Mouse (Mus musculus) midbrain, embryonic 10.5 days (tissue): ENCODE measurements at regions not wholly inside any gene's neighbourhood (a gene's known extent, or its start where the extent isn't known, plus 50 kb on each side); places are given as distances from the start of the nearest gene placed in this dataset.

Experiments used
- DNase-seq: peaks from one replicate; pipeline ENCODE4 v3.0.0-alpha.2; 2017; ENCODE audit warnings: low spot score
- H3K27ac ChIP-seq: fragments of 300-500 bp; sonication (generic); replicated peaks from 2 replicates; pipeline ENCODE4 v1.5.1; 2016; ENCODE audit warnings: mild to moderate bottlenecking
- H3K27me3 ChIP-seq: fragments of 300-500 bp; sonication (generic); 2 replicates; pipeline ENCODE4 v1.6.1; 2016; ENCODE audit warnings: low read depth, mild to moderate bottlenecking; ENCODE audit not compliant: poor library complexity, severe bottlenecking
- H3K36me3 ChIP-seq: fragments of 300-500 bp; sonication (generic); 2 replicates; pipeline ENCODE4 v1.6.1; 2016; ENCODE audit warnings: mild to moderate bottlenecking, moderate library complexity
- H3K4me1 ChIP-seq: fragments of 300-500 bp; sonication (generic); 2 replicates; pipeline ENCODE4 v1.6.1; 2016
- H3K4me3 ChIP-seq: fragments of 300-500 bp; sonication (generic); 2 replicates; pipeline ENCODE4 v1.5.1; 2016; ENCODE audit warnings: mild to moderate bottlenecking, moderate library complexity
- H3K9me3 ChIP-seq: fragments of 300-500 bp; sonication (generic); replicated peaks from 2 replicates; pipeline ENCODE4 v1.6.1; 2016; ENCODE audit warnings: mild to moderate bottlenecking
- WGBS: fragments of 180-500 bp; shearing (Covaris S2); methylation state at CpG from one replicate; pipeline ENCODE4 v1.1.7; 2016; 5-methylcytosine and 5-hydroxymethylcytosine counted together

- H3K27ac ChIP-seq = no peak overlapping the region
- WGBS = 80% methylated on average over 2 of the region's 2 CpGs
These were observed 289.0 kb upstream of the Igfbp3 start for GRCm38 (mm10) chr11:7502679-7503078.

GRCm38 (mm10) chr11:7502045-7502444 is 288.3 kb upstream of the Igfbp3 start:
- Histone ChIP-seq H3K4me1 (no peaks in the 10 kb centered on the region), H3K27ac (no peak overlapping the region), H3K27me3 (no peaks in the 10 kb centered on the region), H3K36me3 (no peaks in the 10 kb centered on the region), H3K4me3 (no peak overlapping the region), H3K9me3 (no peaks in the 10 kb centered on the region)
- no peak for DNase-seq
- 83% methylated on average over 2 of the region's 2 CpGs for WGBS

More at GRCm38 (mm10) chr11:7502679-7503078, 289.0 kb upstream of the Igfbp3 start:
- no peaks in the 10 kb centered on the region for H3K9me3 ChIP-seq
- no peaks in the 10 kb centered on the region for H3K27me3 ChIP-seq
- no peak overlapping the region for H3K4me3 ChIP-seq
- no peaks in the 10 kb centered on the region for H3K36me3 ChIP-seq
- DNase-seq = no peak
- H3K4me1 ChIP-seq = no peaks in the 10 kb centered on the region

GRCm38 (mm10) chr11:7497803-7498202 is 284.1 kb upstream of the Igfbp3 start:
- Histone ChIP-seq H3K4me1 (no peaks in the 10 kb centered on the region), H3K9me3 (no peaks in the 10 kb centered on the region)
- WGBS = 86% methylated on average over 6 of the region's 6 CpGs

GRCm38 (mm10) chr11:7473832-7474545 is 260.3 kb upstream of the Igfbp3 start:
- no peaks in the 10 kb centered on the region for H3K9me3 ChIP-seq
- DNase-seq = no peak
- H3K36me3 ChIP-seq = no peaks in the 10 kb centered on the region
- no peak overlapping the region for H3K27ac ChIP-seq
- no peak overlapping the region for H3K4me3 ChIP-seq
- WGBS = 88% methylated on average over 7 of the region's 7 CpGs
- H3K27me3 ChIP-seq = no peaks in the 10 kb centered on the region
- no peaks in the 10 kb centered on the region for H3K4me1 ChIP-seq

More at GRCm38 (mm10) chr11:7497803-7498202, 284.1 kb upstream of the Igfbp3 start:
- H3K27ac ChIP-seq = no peak overlapping the region
- DNase-seq = no peak
- H3K4me3 ChIP-seq = no peak overlapping the region
- no peaks in the 10 kb centered on the region for H3K36me3 ChIP-seq
- H3K27me3 ChIP-seq = no peaks in the 10 kb centered on the region

- DNase-seq = no peak
- 77% methylated on average over 1 of the region's 1 CpGs for WGBS
- no peak overlapping the region for H3K4me3 ChIP-seq
- no peaks in the 10 kb centered on the region for H3K9me3 ChIP-seq
- H3K27me3 ChIP-seq = no peaks in the 10 kb centered on the region
- no peaks in the 10 kb centered on the region for H3K36me3 ChIP-seq
- H3K27ac ChIP-seq = no peak overlapping the region
- H3K4me1 ChIP-seq = no peaks in the 10 kb centered on the region
These were observed 251.8 kb upstream of the Igfbp3 start for GRCm38 (mm10) chr11:7465522-7465921.

- Histone ChIP-seq H3K27ac (no peak overlapping the region), H3K36me3 (no peaks in the 10 kb centered on the region), H3K4me3 (no peak overlapping the region), H3K27me3 (no peaks in the 10 kb centered on the region), H3K9me3 (no peaks in the 10 kb centered on the region), H3K4me1 (no peaks in the 10 kb centered on the region)
- DNase-seq = no peak
- WGBS = 82% methylated on average over 6 of the region's 6 CpGs
These were observed 248.4 kb upstream of the Igfbp3 start for GRCm38 (mm10) chr11:7461956-7462771.

- no peak for DNase-seq
- H3K27me3 ChIP-seq = no peaks in the 10 kb centered on the region
- WGBS = 92% methylated on average over 4 of the region's 4 CpGs
- H3K4me3 ChIP-seq = no peak overlapping the region
- H3K36me3 ChIP-seq = no peaks in the 10 kb centered on the region
- no peak overlapping the region for H3K27ac ChIP-seq
- H3K9me3 ChIP-seq = no peaks in the 10 kb centered on the region
- H3K4me1 ChIP-seq = no peaks in the 10 kb centered on the region
These were observed 238.0 kb upstream of the Igfbp3 start for GRCm38 (mm10) chr11:7451756-7452155.

GRCm38 (mm10) chr11:7444494-7444893 is 230.8 kb upstream of the Igfbp3 start:
- H3K27me3 ChIP-seq = no peaks in the 10 kb centered on the region
- no peak overlapping the region for H3K27ac ChIP-seq
- no peaks in the 10 kb centered on the region for H3K36me3 ChIP-seq
- H3K9me3 ChIP-seq = no peaks in the 10 kb centered on the region
- no peak for DNase-seq
- 93% methylated on average over 8 of the region's 8 CpGs for WGBS
- no peaks in the 10 kb centered on the region for H3K4me1 ChIP-seq
- no peak overlapping the region for H3K4me3 ChIP-seq

GRCm38 (mm10) chr11:7439276-7439675 is 225.6 kb upstream of the Igfbp3 start:
- DNase-seq = no peak
- WGBS = 85% methylated on average over 3 of the region's 3 CpGs
- Histone ChIP-seq H3K4me3 (no peak overlapping the region), H3K27me3 (no peaks in the 10 kb centered on the region), H3K27ac (no peak overlapping the region), H3K36me3 (no peaks in the 10 kb centered on the region), H3K4me1 (no peaks in the 10 kb centered on the region), H3K9me3 (no peaks in the 10 kb centered on the region)

- Histone ChIP-seq H3K9me3 (no peaks in the 10 kb centered on the region), H3K4me3 (no peak overlapping the region), H3K4me1 (no peaks in the 10 kb centered on the region), H3K27me3 (no peaks in the 10 kb centered on the region), H3K36me3 (no peaks in the 10 kb centered on the region), H3K27ac (no peak overlapping the region)
- 95% methylated on average over 3 of the region's 3 CpGs for WGBS
- DNase-seq = no peak
These were observed 220.9 kb upstream of the Igfbp3 start for GRCm38 (mm10) chr11:7434591-7434990.

GRCm38 (mm10) chr11:7427771-7428170 is 214.0 kb upstream of the Igfbp3 start:
- Histone ChIP-seq H3K4me3 (no peak overlapping the region), H3K9me3 (no peaks in the 10 kb centered on the region), H3K27me3 (no peaks in the 10 kb centered on the region), H3K27ac (no peak overlapping the region), H3K36me3 (no peaks in the 10 kb centered on the region), H3K4me1 (peaks cover 12% of the 10 kb centered on the region)
- WGBS = 92% methylated on average over 4 of the region's 4 CpGs
- no peak for DNase-seq

GRCm38 (mm10) chr11:7425233-7425632 is 211.5 kb upstream of the Igfbp3 start:
- no peaks in the 10 kb centered on the region for H3K9me3 ChIP-seq
- no peak overlapping the region for H3K4me3 ChIP-seq
- 87% methylated on average over 1 of the region's 1 CpGs for WGBS
- DNase-seq = no peak
- H3K4me1 ChIP-seq = peaks cover 12% of the 10 kb centered on the region
- H3K27me3 ChIP-seq = no peaks in the 10 kb centered on the region
- no peak overlapping the region for H3K27ac ChIP-seq
- H3K36me3 ChIP-seq = no peaks in the 10 kb centered on the region

GRCm38 (mm10) chr11:7424082-7424471 is 210.4 kb upstream of the Igfbp3 start:
- H3K4me1 ChIP-seq = peaks cover 12% of the 10 kb centered on the region
- DNase-seq = no peak
- H3K9me3 ChIP-seq = no peaks in the 10 kb centered on the region
- 0 out of 2 replicates have a peak overlapping the region, but pooled peaks have one; percentile 9 for H3K27ac ChIP-seq
- no peaks in the 10 kb centered on the region for H3K27me3 ChIP-seq
- H3K36me3 ChIP-seq = no peaks in the 10 kb centered on the region
- whole genome bisulfite sequencing = 79% methylated on average over 5 of the region's 5 CpGs
- no peak overlapping the region for H3K4me3 ChIP-seq
